Mouse (Mus musculus) small intestine, adult 2 months (tissue): Measurements from ENCODE around the gene Mast4.

Experiments used
- CTCF ChIP-seq: fragments of 200-500 bp; IDR thresholded peaks from 2 replicates; pipeline ENCODE4 v1.5.1; 2012; ENCODE audit warnings: low read depth, mild to moderate bottlenecking, control low read depth, inconsistent platforms, low read length, moderate library complexity, mixed read lengths; ENCODE audit not compliant: insufficient replicate concordance, insufficient read length; ENCODE audit errors: extremely low read depth
- POLR2A ChIP-seq: fragments of 200-500 bp; IDR thresholded peaks from 2 replicates; pipeline ENCODE4 v1.6.1; 2012; ENCODE audit warnings: low read depth, mild to moderate bottlenecking, control low read depth, inconsistent platforms, low read length, moderate library complexity

GRCm38 (mm10) chr13:102790601-102791155 lies 543.6 kb downstream of the Mast4 start:
- TF ChIP-seq POLR2A (no peak), CTCF (no peak)
